Mouse (Mus musculus) neural tube, embryonic 13.5 days (tissue): Measurements from ENCODE around the gene Palm. TPM values are rescaled to one million over a fixed set of nuclear protein-coding genes. Genes with fewer than 3 reads are reported as not detected.
A peak's percentile ranks its signal among the peaks of the same experiment; 100 is the strongest.

Source experiments
- ATAC-seq: fragments of 200-750 bp; cut with Nextera tagmentation; 2 replicates; pipeline ENCODE4 v1.8.0; 2017; ENCODE audit warnings: low read depth, mild to moderate bottlenecking, moderate TSS enrichment, moderate library complexity
- H3K27ac ChIP-seq: fragments of 300-500 bp; sonication (generic); replicated peaks from 2 replicates; pipeline ENCODE4 v1.5.1; 2015; ENCODE audit warnings: moderate library complexity, mild to moderate bottlenecking, inconsistent platforms
- H3K27me3 ChIP-seq: fragments of 300-500 bp; sonication (generic); 2 replicates; pipeline ENCODE4 v1.6.1; 2015; ENCODE audit warnings: mild to moderate bottlenecking, inconsistent platforms
- H3K36me3 ChIP-seq: fragments of 300-500 bp; sonication (generic); 2 replicates; pipeline ENCODE4 v1.6.1; 2015; ENCODE audit warnings: mild to moderate bottlenecking, inconsistent platforms
- H3K4me1 ChIP-seq: fragments of 300-500 bp; sonication (generic); replicated peaks from 2 replicates; pipeline ENCODE4 v1.6.1; 2015; ENCODE audit warnings: inconsistent platforms
- H3K4me2 ChIP-seq: fragments of 300-500 bp; sonication (generic); 2 replicates; pipeline ENCODE4 v1.6.1; 2015; ENCODE audit warnings: inconsistent platforms, mild to moderate bottlenecking, moderate library complexity
- H3K4me3 ChIP-seq: fragments of 300-500 bp; sonication (generic); 2 replicates; pipeline ENCODE4 v1.5.1; 2015; ENCODE audit warnings: mild to moderate bottlenecking, inconsistent platforms
- H3K9ac ChIP-seq: fragments of 300-500 bp; sonication (generic); 2 replicates; pipeline ENCODE4 v1.6.1; 2015; ENCODE audit warnings: moderate library complexity, mild to moderate bottlenecking, inconsistent platforms
- H3K9me3 ChIP-seq: fragments of 300-500 bp; sonication (generic); 2 replicates; pipeline ENCODE4 v1.6.1; 2016; ENCODE audit warnings: inconsistent platforms
- WGBS: fragments of 180-500 bp; shearing (Covaris S2); methylation state at CpG from one replicate; pipeline ENCODE4 v1.1.7; 2015; 5-methylcytosine and 5-hydroxymethylcytosine counted together
- polyA plus RNA-seq: library from polyadenylated mRNA; unstranded; fragments of >200 nt; fragmentation: Nextera tagmentation; extraction: Ambion mirVana; gene quantifications from 2 replicates; pipeline ENCODE4 v1.2.1, GENCODE M21; 2015

The Palm gene
- polyA plus RNA-seq, 1 experiment from 2014 or later = 231 TPM

DNA sequence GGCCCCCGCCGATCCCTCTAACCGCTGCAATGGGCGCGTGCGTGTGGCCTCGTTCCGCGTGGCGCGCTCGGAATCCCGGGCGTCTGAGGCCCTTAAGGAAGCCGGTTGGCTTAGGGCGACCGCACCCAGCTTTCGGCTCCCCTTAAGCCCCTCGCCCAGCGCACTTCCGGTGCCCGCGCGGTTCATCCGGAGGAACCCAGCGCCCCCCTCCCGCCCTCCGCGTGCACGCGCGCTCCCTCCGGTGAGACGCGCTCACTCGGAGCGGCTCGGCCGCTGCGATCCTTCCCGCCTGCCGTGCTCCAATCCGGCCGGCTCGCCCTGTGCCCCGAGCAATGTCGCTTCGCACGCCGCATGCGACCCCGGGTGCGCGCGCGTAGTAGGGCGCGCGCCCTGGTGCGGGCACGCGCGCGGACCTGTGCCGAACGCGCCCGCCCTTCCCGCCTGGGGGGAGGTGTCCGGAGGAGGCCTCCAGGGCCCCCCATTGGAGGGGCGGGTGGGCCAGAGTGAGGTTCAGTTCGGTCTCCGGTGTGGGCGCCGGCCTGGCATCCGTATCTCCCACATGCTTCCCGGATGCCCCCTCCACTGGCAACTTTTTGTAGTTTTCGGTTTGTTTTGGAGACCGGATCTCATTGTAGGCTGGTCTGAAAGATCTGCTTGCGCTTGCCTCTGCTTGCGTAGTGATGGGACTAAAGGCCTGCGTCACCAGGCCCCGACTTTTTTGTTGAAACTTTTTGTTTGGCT is 61.6 kb downstream of the Palm start:
- peak overlapping the region; percentile 98 for H3K9ac ChIP-seq
- peak overlapping the region; percentile 98 for H3K4me2 ChIP-seq
- peaks cover 31% of the 10 kb centered on the region for H3K36me3 ChIP-seq
- H3K27me3 ChIP-seq = no peaks in the 10 kb centered on the region
- H3K4me1 ChIP-seq = peaks cover 71% of the 10 kb centered on the region
- H3K9me3 ChIP-seq = no peaks in the 10 kb centered on the region
- ATAC-seq = peak; percentile 54
- WGBS = under 1% methylated on average over 83 of the region's 83 CpGs
- peak overlapping the region; percentile 100 for H3K27ac ChIP-seq
- peak overlapping the region; percentile 70 for H3K4me3 ChIP-seq

DNA sequence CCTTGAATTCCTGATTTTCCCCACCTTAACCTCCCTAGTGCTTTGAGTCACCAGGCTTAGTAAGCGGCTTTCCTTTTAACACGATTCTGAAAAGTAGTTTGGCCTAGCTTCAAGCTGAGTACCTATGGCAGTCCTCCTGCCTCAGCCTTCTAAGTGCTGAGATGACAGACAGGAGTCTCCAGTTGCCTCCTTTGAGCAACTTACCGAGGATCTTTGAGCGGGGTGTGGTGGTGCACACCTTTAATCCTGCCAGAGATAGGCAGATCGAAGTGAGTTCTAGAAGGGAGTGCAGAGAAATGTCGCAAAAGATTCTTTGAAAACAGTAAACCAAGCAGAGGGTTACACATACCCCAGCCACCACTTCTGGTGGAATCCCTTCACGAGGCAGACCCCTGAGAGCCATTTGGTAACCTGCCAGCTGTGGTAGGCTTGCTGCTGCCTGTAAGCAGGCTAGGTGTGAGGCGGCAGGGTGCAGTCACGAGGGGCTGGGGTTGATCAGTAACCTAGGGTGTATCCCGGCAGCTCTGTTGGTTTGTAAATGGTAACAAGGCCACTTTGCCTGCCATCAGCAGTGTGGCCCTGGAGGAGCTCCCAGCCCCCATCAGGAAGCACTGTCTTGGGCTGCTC is 62.3 kb downstream of the Palm start:
- no peak for ATAC-seq
- Histone ChIP-seq H3K4me3 (peak overlapping the region; percentile 70), H3K36me3 (peaks cover 38% of the 10 kb centered on the region), H3K4me2 (peak overlapping the region; percentile 98), H3K4me1 (peaks cover 75% of the 10 kb centered on the region), H3K9me3 (no peaks in the 10 kb centered on the region), H3K27ac (peak overlapping the region; percentile 100), H3K9ac (peak overlapping the region; percentile 98), H3K27me3 (no peaks in the 10 kb centered on the region)
- WGBS = 5% methylated on average over 10 of the region's 10 CpGs

DNA sequence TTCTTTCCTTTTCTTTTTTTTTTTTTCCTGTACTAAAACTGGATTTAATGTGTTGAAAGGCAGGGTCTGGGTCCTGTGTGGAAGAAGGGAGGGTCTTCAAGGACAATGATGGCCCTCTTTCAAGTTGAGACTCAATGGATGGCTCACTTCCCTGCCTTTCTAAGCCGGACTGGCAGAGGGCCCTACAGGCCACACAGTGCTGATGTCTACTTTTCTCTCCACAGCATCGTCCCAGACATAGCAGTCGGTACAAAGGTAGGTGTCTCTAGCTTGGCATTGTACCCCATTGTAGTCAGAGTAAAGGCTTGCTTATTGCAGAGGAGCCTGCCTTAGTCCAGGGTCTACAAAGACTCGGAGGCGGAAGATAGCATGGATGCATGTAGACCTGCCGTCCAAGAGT is 62.9 kb downstream of the Palm start:
- peak overlapping the region; percentile 98 for H3K4me2 ChIP-seq
- WGBS = 51% methylated on average over 6 of the region's 6 CpGs
- H3K27me3 ChIP-seq = no peaks in the 10 kb centered on the region
- H3K9ac ChIP-seq = peak overlapping the region; percentile 98
- H3K4me3 ChIP-seq = peak overlapping the region; percentile 70
- no peak for ATAC-seq
- no peaks in the 10 kb centered on the region for H3K9me3 ChIP-seq
- H3K36me3 ChIP-seq = peaks cover 44% of the 10 kb centered on the region
- peak overlapping the region; percentile 100 for H3K27ac ChIP-seq
- H3K4me1 ChIP-seq = peaks cover 77% of the 10 kb centered on the region

DNA sequence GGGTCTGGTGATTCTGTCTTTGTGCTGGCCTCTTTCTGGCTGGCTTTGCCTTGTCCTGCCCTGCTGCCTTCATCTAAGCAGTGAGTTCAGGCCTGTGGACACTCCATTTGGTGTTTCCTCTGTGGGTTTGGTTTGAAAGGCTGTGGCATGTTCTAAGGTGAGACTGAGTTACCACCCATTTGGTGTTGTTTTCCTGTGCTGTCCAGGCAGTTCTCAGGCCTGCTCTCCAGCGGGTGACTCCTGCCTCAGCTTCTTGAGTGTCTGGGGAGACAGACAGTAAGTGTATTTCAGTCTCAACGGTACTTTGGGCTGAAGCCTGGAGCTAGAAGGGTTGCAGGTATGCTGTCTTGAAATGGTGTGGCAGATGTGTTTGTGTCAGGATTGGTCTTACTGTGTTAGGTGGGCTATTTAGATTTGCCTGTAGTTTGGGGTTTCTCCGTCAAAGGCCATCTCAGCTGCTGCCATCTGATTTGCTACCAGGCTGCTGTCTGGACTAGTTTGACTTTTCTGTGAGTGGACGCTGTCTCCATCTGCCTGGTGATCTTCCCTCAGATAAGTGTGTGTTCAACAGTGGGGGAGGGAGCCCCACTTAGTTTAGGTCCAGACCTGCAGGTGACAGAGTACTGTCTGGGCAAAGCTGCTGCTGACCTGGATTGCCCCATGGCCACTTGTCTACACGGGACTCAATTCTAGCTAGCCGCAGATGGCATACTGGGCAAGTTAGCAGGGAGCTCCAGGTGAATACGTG is 63.5 kb downstream of the Palm start:
- peaks cover 50% of the 10 kb centered on the region for H3K36me3 ChIP-seq
- H3K4me1 ChIP-seq = peaks cover 73% of the 10 kb centered on the region
- no peaks in the 10 kb centered on the region for H3K27me3 ChIP-seq
- H3K9me3 ChIP-seq = no peaks in the 10 kb centered on the region
- WGBS = 55% methylated on average over 7 of the region's 7 CpGs
- peak overlapping the region; percentile 98 for H3K9ac ChIP-seq
- peak overlapping the region; percentile 98 for H3K4me2 ChIP-seq
- no peak for ATAC-seq
- H3K4me3 ChIP-seq = peak overlapping the region; percentile 70
- peak overlapping the region; percentile 100 for H3K27ac ChIP-seq

DNA sequence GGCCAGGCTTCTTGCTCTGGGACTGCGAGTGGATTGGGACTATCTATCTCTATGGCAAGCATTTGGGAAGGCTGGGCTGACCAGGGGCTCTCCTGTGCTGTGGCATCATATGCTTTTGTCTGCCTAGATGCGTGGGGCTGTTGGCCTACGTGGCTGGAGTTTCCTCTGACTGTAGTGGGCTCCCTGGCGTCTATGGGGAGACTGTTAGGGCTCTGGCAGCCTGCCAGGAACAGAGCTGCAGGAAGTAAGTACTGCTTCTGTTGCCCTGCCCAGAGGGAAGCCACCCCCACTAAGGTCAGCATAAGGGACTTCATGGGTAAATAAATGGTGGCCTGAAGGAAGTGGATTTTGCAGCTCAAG is 64.1 kb downstream of the Palm start:
- no peak for ATAC-seq
- Histone ChIP-seq H3K4me3 (peak overlapping the region; percentile 70), H3K27me3 (no peaks in the 10 kb centered on the region), H3K4me1 (peaks cover 72% of the 10 kb centered on the region), H3K9ac (peak overlapping the region; percentile 98), H3K4me2 (peak overlapping the region; percentile 98), H3K9me3 (no peaks in the 10 kb centered on the region), H3K27ac (peak overlapping the region; percentile 100), H3K36me3 (peaks cover 55% of the 10 kb centered on the region)
- 31% methylated on average over 4 of the region's 4 CpGs for WGBS

DNA sequence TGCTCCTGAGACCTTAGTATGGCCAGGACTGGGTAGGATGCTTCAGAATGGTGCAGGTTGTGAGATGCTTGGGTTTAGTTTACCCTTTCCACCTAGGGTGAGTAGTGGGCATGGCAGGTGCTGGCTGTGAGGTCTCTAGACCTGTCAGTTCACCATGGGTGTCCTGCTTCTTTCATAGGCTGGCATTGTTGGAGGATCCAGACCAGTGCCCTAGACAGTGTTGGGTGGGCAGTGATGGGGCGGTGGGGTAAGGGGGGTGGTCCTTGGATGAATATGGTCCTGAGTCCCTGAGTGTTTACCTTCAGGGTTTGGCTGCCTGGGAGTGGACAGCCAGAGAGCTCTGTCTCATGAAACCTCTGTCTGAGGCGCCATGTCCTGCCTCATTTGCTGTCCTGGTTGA is 64.5 kb downstream of the Palm start:
- Histone ChIP-seq H3K4me1 (peaks cover 72% of the 10 kb centered on the region), H3K9me3 (no peaks in the 10 kb centered on the region), H3K36me3 (peaks cover 60% of the 10 kb centered on the region)

DNA sequence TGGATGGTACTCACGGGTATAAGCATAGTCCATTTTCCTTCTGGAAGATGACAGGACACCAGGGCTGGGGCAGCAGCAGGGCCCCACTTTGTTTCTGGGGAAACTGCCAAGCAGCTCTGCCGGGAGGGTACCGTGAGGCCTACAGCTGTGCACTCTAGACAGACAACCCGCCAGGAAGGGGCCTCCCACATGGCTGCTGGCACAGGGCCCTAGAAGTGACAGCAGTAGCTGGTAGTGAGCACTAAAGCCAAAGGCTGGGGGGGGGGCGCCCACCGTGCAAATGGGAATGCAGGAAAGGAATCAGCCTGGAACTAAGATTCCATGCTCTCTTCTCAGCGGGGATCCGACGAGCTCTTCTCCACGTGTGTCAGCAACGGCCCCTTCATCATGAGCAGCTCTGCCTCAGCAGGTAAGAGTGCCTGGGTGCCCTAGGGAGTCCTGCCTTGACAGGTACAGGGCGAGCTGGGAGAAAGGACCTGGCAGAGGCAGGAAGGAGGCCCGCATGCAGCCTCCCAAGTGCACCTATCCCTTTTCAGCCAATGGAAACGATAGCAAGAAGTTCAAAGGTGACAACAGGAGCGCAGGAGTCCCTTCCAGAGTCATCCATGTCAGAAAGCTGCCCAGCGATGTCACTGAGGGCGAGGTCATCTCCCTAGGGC is 65.2 kb downstream of the Palm start:
- Histone ChIP-seq H3K4me3 (peak overlapping the region; percentile 70), H3K36me3 (peaks cover 66% of the 10 kb centered on the region)

More for the DNA sequence above, 64.5 kb downstream of the Palm start:
- Histone ChIP-seq H3K9ac (peak overlapping the region; percentile 98), H3K4me2 (peak overlapping the region; percentile 98), H3K4me3 (peak overlapping the region; percentile 70), H3K27ac (peak overlapping the region; percentile 100), H3K27me3 (no peaks in the 10 kb centered on the region)
- ATAC-seq = no peak
- WGBS = 90% methylated on average over 2 of the region's 2 CpGs

DNA sequence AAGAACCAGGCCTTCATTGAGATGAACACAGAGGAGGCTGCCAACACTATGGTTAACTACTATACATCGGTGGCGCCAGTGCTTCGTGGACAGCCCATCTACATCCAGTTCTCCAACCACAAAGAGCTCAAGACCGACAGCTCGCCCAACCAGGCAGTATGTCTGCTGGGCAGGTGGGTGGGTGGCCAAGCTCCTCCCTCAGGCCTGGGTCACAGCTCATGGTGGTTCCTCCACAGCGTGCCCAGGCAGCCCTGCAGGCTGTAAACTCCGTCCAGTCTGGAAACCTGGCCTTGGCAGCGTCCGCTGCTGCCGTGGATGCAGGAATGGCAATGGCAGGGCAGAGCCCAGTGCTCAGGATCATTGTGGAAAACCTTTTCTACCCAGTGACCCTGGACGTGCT is 65.7 kb downstream of the Palm start:
- H3K27ac ChIP-seq = 0 out of 2 replicates have a peak overlapping the region, but pooled peaks have one; percentile 29
- peaks cover 71% of the 10 kb centered on the region for H3K36me3 ChIP-seq
- H3K27me3 ChIP-seq = no peaks in the 10 kb centered on the region
- WGBS = 90% methylated on average over 11 of the region's 11 CpGs
- peaks cover 69% of the 10 kb centered on the region for H3K4me1 ChIP-seq
- H3K4me3 ChIP-seq = no peak overlapping the region
- H3K9ac ChIP-seq = no peak overlapping the region
- ATAC-seq = no peak
- no peaks in the 10 kb centered on the region for H3K9me3 ChIP-seq
- peak overlapping the region; percentile 98; the same call in 1 of the 2 replicates for H3K4me2 ChIP-seq

More for the DNA sequence above, 65.2 kb downstream of the Palm start:
- Histone ChIP-seq H3K9me3 (no peaks in the 10 kb centered on the region), H3K27ac (peak overlapping the region; percentile 100), H3K4me1 (peaks cover 69% of the 10 kb centered on the region), H3K27me3 (no peaks in the 10 kb centered on the region), H3K9ac (peak overlapping the region; percentile 98), H3K4me2 (peak overlapping the region; percentile 98)
- 51% methylated on average over 17 of the region's 17 CpGs for WGBS
- ATAC-seq = no peak

DNA sequence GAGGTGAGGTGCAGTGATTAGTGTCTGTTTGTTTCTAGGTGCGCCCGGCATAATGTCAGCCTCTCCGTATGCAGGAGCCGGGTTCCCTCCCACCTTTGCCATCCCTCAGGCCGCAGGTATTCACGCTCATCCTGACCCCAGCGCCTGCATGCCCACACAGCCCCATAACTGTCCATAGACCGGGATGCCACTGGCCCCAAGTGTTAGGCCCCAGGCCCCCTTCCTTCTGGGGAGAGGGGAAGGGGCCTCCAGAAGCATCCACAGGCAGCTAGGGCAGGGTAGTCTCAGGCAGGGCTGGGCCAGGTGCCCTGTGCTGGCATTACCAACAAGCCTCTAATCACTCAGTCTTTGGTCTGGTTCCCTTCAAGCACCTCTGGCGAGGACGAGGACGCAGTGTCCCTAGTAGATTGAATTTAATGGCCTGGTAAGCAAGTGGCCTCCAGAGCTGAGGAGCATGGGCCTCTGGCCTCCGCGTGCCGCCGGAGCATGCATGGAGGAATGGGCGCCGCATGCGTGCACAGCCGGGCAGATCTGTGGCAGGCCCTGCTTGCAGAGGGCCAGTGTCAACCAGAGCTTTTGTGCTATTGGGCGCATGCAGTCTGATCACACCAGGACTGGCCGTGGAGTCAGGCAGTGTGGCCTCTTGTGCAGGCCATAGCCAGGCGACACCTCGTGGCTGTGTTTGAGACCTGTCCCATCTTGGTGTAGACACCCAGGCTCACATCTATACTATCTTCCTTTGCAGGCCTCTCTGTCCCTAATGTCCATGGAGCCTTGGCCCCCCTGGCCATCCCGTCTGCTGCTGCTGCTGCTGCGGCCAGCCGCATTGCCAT is 66.9 kb downstream of the Palm start:
- H3K4me2 ChIP-seq = no peak overlapping the region
- peak overlapping the region; percentile 14; the same call in 1 of the 2 replicates for H3K27ac ChIP-seq
- H3K27me3 ChIP-seq = no peaks in the 10 kb centered on the region
- WGBS = 95% methylated on average over 26 of the region's 26 CpGs
- H3K4me1 ChIP-seq = peaks cover 79% of the 10 kb centered on the region
- H3K4me3 ChIP-seq = no peak overlapping the region
- no peak for ATAC-seq
- H3K9me3 ChIP-seq = no peaks in the 10 kb centered on the region
- no peak overlapping the region; the same call in 1 of the 2 replicates for H3K9ac ChIP-seq
- peaks cover 83% of the 10 kb centered on the region for H3K36me3 ChIP-seq

DNA sequence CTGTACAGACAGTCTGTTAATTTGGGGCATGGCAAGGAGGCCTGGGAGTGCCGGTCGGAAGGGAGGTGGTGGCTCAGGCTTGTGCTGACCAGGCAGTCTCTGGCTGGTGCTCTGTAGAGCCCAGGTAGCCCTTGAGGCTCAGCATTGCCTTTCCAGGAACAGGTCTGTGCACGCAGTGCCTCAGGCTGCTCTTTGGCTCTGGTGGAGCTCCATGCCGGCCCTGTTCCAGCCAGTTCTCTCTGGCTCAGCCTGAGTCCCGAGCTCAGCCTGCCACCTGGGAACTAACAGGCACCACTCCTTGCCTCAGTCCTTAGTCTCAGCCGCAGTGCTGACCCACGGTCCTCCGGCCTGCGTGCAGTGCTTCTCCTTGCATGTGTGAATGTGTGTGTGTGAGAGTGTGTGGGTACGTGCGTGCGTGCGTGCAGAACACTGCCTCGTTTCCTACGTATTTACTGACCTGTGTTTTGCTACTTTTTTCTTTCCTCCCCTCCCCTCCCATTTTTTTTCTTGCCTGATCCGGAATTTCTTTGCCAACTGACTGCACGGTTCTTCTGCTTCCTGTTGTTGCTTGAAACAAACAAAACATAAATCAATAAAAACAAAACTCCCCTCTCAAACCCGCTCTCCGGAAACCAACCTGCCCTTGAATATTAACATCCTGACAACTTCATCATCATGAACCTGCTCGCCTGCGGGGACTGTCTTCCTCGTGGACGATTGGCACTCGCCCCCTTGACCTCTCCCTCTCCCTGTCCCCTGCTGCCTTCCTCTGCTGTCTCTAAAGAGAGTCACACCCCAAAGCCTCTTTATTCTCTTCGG is 68.1 kb downstream of the Palm start:
- Histone ChIP-seq H3K4me2 (no peak overlapping the region), H3K36me3 (peaks cover 93% of the 10 kb centered on the region), H3K4me1 (peaks cover 80% of the 10 kb centered on the region), H3K27me3 (no peaks in the 10 kb centered on the region), H3K9me3 (no peaks in the 10 kb centered on the region), H3K27ac (peak overlapping the region; percentile 42), H3K4me3 (no peak overlapping the region), H3K9ac (no peak overlapping the region)
- ATAC-seq = no peak
- 75% methylated on average over 25 of the region's 25 CpGs for WGBS
